Mouse (Mus musculus) MEL (cell line): ENCODE measurements around the gene Tyw1. TPM values are rescaled to one million over a fixed set of nuclear protein-coding genes. Genes with fewer than 3 reads are reported as not detected.

Experiments used
- DNase-seq: peaks from one replicate; pipeline ENCODE4 v3.0.0; 2011; ENCODE audit warnings: low read depth, low spot score
- H3K27ac ChIP-seq: 2 replicates; pipeline ENCODE4 v1.5.1; 2012; ENCODE audit warnings: low read depth, mild to moderate bottlenecking, control low read depth, low read length, moderate library complexity; ENCODE audit not compliant: control insufficient read depth
- H3K27me3 ChIP-seq, 2 experiments: fragments of 150-350 bp in 1 of 2; sonication (generic) in 1 of 2; 2 replicates each; pipeline ENCODE4 v1.6.1; 2012; ENCODE audit warnings: low read length in 2 of 2, mild to moderate bottlenecking in 2 of 2, improper control_type of control experiment in 1 of 2, moderate library complexity in 1 of 2; ENCODE audit not compliant: insufficient read depth in 2 of 2, control insufficient read depth in 1 of 2
- H3K36me3 ChIP-seq, 2 experiments: 2 replicates each; pipeline ENCODE4 v1.6.1; 2012 to 2014; ENCODE audit warnings: low read length in 2 of 2, improper control_type of control experiment in 1 of 2, inconsistent platforms in 1 of 2, mild to moderate bottlenecking in 1 of 2; ENCODE audit not compliant: insufficient read depth in 2 of 2, control insufficient read depth in 1 of 2
- H3K4me1 ChIP-seq, 2 experiments: fragments of 150-350 bp in 1 of 2; sonication (generic) in 1 of 2; 2 replicates each; pipeline ENCODE4 v1.6.1; 2012; ENCODE audit warnings: low read length in 2 of 2, improper control_type of control experiment in 1 of 2, mild to moderate bottlenecking in 1 of 2; ENCODE audit not compliant: insufficient read depth in 2 of 2, control insufficient read depth in 1 of 2
- H3K4me3 ChIP-seq, 2 experiments: fragments of 150-350 bp in 1 of 2; sonication (generic) in 1 of 2; 2 replicates each; pipeline ENCODE4 v1.5.1; 2012; ENCODE audit warnings: low read depth in 2 of 2, low read length in 2 of 2, mild to moderate bottlenecking in 2 of 2, moderate library complexity in 2 of 2, control low read depth in 1 of 2, improper control_type of control experiment in 1 of 2; ENCODE audit not compliant: control insufficient read depth in 1 of 2, insufficient read depth in 1 of 2
- H3K79me2 ChIP-seq: 2 replicates; pipeline ENCODE4 v1.6.1; 2012; ENCODE audit warnings: mild to moderate bottlenecking, low read length, moderate library complexity; ENCODE audit not compliant: control insufficient read depth, poor library complexity, insufficient read depth
- H3K9ac ChIP-seq: 2 replicates; pipeline ENCODE4 v1.6.1; 2012; ENCODE audit warnings: low read depth, mild to moderate bottlenecking, control low read depth, low read length, moderate library complexity; ENCODE audit not compliant: control insufficient read depth, poor library complexity, severe bottlenecking
- H3K9me3 ChIP-seq: fragments of 150-350 bp; sonication (generic); replicated peaks from 2 replicates; pipeline ENCODE4 v1.6.1; 2012; ENCODE audit warnings: mild to moderate bottlenecking, low read length, improper control_type of control experiment, moderate library complexity; ENCODE audit not compliant: insufficient read depth
- CHD1 ChIP-seq: IDR thresholded peaks from 2 replicates; pipeline ENCODE4 v1.6.1; 2012; ENCODE audit warnings: low read depth, mild to moderate bottlenecking, inconsistent platforms, low read length, improper control_type of control experiment
- CTCF ChIP-seq, 3 experiments: IDR thresholded peaks in 2 of 3; conservative IDR thresholded peaks in 1 of 3; 2 replicates each; pipeline ENCODE4 v1.5.1; 2011 to 2012; ENCODE audit warnings: low read length in 3 of 3, low read depth in 2 of 3, mild to moderate bottlenecking in 2 of 3, improper control_type of control experiment in 1 of 3, inconsistent platforms in 1 of 3, mixed read lengths in 1 of 3, moderate library complexity in 1 of 3; ENCODE audit not compliant: control insufficient read depth in 1 of 3, insufficient read depth in 1 of 3, poor library complexity in 1 of 3, severe bottlenecking in 1 of 3
- E2F4 ChIP-seq: IDR thresholded peaks from 2 replicates; pipeline ENCODE4 v1.6.1; 2011; ENCODE audit warnings: low read depth, low read length, improper control_type of control experiment, borderline replicate concordance
- ELF1 ChIP-seq: IDR thresholded peaks from 2 replicates; pipeline ENCODE4 v1.6.1; 2014; ENCODE audit warnings: low read depth, mild to moderate bottlenecking, inconsistent platforms, low read length, improper control_type of control experiment, moderate library complexity
- EP300 ChIP-seq, 2 experiments: IDR thresholded peaks; 2 replicates each; pipeline ENCODE4 v1.6.1; 2011; ENCODE audit warnings: improper control_type of control experiment in 2 of 2, low read length in 2 of 2, low read depth in 1 of 2, mild to moderate bottlenecking in 1 of 2
- GATA1 ChIP-seq: IDR thresholded peaks from 2 replicates; pipeline ENCODE4 v1.6.1; 2011; ENCODE audit warnings: low read depth, low read length, improper control_type of control experiment
- MAZ ChIP-seq: IDR thresholded peaks from 2 replicates; pipeline ENCODE4 v1.6.1; 2012; ENCODE audit warnings: low read depth, mild to moderate bottlenecking, inconsistent platforms, low read length, improper control_type of control experiment
- MEF2A ChIP-seq: IDR thresholded peaks from 2 replicates; pipeline ENCODE4 v1.6.1; 2014; ENCODE audit warnings: low read depth, mild to moderate bottlenecking, inconsistent platforms, low read length, improper control_type of control experiment; ENCODE audit not compliant: poor library complexity, insufficient replicate concordance, severe bottlenecking; ENCODE audit errors: extremely low read depth
- POLR2AphosphoS2 ChIP-seq: IDR thresholded peaks from 2 replicates; pipeline ENCODE4 v1.6.1; 2011; ENCODE audit warnings: low read length, improper control_type of control experiment
- POLR2AphosphoS5 ChIP-seq: IDR thresholded peaks from 2 replicates; pipeline ENCODE4 v1.6.1; 2012; ENCODE audit warnings: low read depth, borderline replicate concordance, mild to moderate bottlenecking, inconsistent platforms, low read length, moderate library complexity, mixed read lengths
- RAD21 ChIP-seq: IDR thresholded peaks from 2 replicates; pipeline ENCODE4 v1.6.1; 2011; ENCODE audit warnings: mild to moderate bottlenecking, low read depth, low read length, improper control_type of control experiment
- SIN3A ChIP-seq: IDR thresholded peaks from 2 replicates; pipeline ENCODE4 v1.6.1; 2012; ENCODE audit warnings: low read length, improper control_type of control experiment, inconsistent platforms
- SMC3 ChIP-seq: IDR thresholded peaks from 2 replicates; pipeline ENCODE4 v1.6.1; 2011; ENCODE audit warnings: low read depth, low read length, improper control_type of control experiment
- TAL1 ChIP-seq: IDR thresholded peaks from 2 replicates; pipeline ENCODE4 v1.6.1; 2012; ENCODE audit warnings: mild to moderate bottlenecking, inconsistent platforms, low read length, moderate library complexity, mixed read lengths
- TBP ChIP-seq: IDR thresholded peaks from 2 replicates; pipeline ENCODE4 v1.8.0; 2011; ENCODE audit warnings: low read depth, low read length, improper control_type of control experiment
- UBTF ChIP-seq: IDR thresholded peaks from 2 replicates; pipeline ENCODE4 v1.6.1; 2012; ENCODE audit warnings: low read depth, mild to moderate bottlenecking, inconsistent platforms, low read length, improper control_type of control experiment, moderate library complexity, borderline replicate concordance; ENCODE audit not compliant: insufficient read depth
- ZC3H11A ChIP-seq: IDR thresholded peaks from 2 replicates; pipeline ENCODE4 v1.6.1; 2012; ENCODE audit warnings: low read depth, mild to moderate bottlenecking, inconsistent platforms, low read length, improper control_type of control experiment
- ZMIZ1 ChIP-seq: IDR thresholded peaks from 2 replicates; pipeline ENCODE4 v1.6.1; 2012; ENCODE audit warnings: low read depth, mild to moderate bottlenecking, inconsistent platforms, low read length, improper control_type of control experiment, moderate library complexity
- ZNF384 ChIP-seq: IDR thresholded peaks from 2 replicates; pipeline ENCODE4 v1.6.1; 2012; ENCODE audit warnings: low read depth, mild to moderate bottlenecking, inconsistent platforms, low read length, improper control_type of control experiment
- polyA plus RNA-seq, 2 experiments: library from polyadenylated mRNA; stranded (reverse) in 1 of 2; unstranded in 1 of 2; fragments of >175 nt in 1 of 2; fragments of >200 nt in 1 of 2; gene quantifications; 2 replicates each; pipeline versions ENCODE4 v1.2.1 to v1.2.4; 2012; ENCODE audit warnings: low replicate concordance in 2 of 2, low read depth in 1 of 2; ENCODE audit not compliant: insufficient read length in 2 of 2, insufficient read depth in 1 of 2, missing spikeins in 1 of 2
- total RNA-seq: library from RNA; depleted of rRNA; stranded (reverse); fragments of 300-350 nt; gene quantifications from 2 replicates; pipeline ENCODE4 v1.2.3, GENCODE M21; 2012

The Tyw1 gene
- total and polyA plus RNA-seq, 3 experiments = 33.3 to 133 (median 38.8) TPM

GRCm38 (mm10) chr5:130296071-130296470 lies 40.7 kb downstream of the Tyw1 start:
- TF ChIP-seq CTCF (IDR thresholded peaks at IDR 0.05 in 2 of 3, conservative IDR thresholded peaks at IDR 0.05 in 1 of 3; ENCODE audit: control insufficient read depth in 1 of 3, insufficient read depth in 1 of 3, low read depth in 2 of 3, low read length in 3 of 3, poor library complexity in 1 of 3, severe bottlenecking in 1 of 3) = peak; percentile 40 to 53 (median 51); a peak in 5 of 6 replicates
- peak; percentile 51 for TF ChIP-seq SMC3
- peak; percentile 29 for TF ChIP-seq RAD21
- TF ChIP-seq ZNF384 = no peak
- no peak for TF ChIP-seq E2F4
- TF ChIP-seq CHD1 = no peak
- TF ChIP-seq ZC3H11A = no peak
- Histone ChIP-seq H3K36me3 (peaks cover 0 to 2% of the 10 kb centered on the region in 2 experiments; a peak in 2 of 4 replicates), H3K27me3 (no peaks in the 10 kb centered on the region), H3K79me2 (no peaks in the 10 kb centered on the region), H3K4me1 (no peaks in the 10 kb centered on the region), H3K27ac (no peak overlapping the region), H3K9me3 (no peaks in the 10 kb centered on the region), H3K9ac (no peak overlapping the region), H3K4me3 (no peak overlapping the region)
- DNase-seq = peak; percentile 48

- H3K9me3 ChIP-seq = no peaks in the 10 kb centered on the region
- no peaks in the 10 kb centered on the region for H3K4me1 ChIP-seq
- H3K27ac ChIP-seq = no peak overlapping the region
- no peak overlapping the region for H3K4me3 ChIP-seq
- peaks cover 0 to 6% of the 10 kb centered on the region in 2 experiments; a peak in 2 of 4 replicates for H3K36me3 ChIP-seq
- no peak overlapping the region for H3K9ac ChIP-seq
- no peak for DNase-seq
- TF ChIP-seq EP300 (IDR thresholded peaks at IDR 0.05; ENCODE audit: low read depth in 1 of 2, low read length in 2 of 2) (no peak), ZNF384 (no peak), UBTF (no peak), TAL1 (no peak), TBP (no peak), MAZ (no peak), GATA1 (no peak), POLR2AphosphoS5 (no peak), ZMIZ1 (no peak)
- TF ChIP-seq, all 39 proteins: peak for 0
- no peaks in the 10 kb centered on the region for H3K27me3 ChIP-seq
- no peaks in the 10 kb centered on the region for H3K79me2 ChIP-seq
These were observed 43.5 kb downstream of the Tyw1 start for GRCm38 (mm10) chr5:130298831-130299460.

- peaks cover 0 to 6% of the 10 kb centered on the region in 2 experiments; a peak in 2 of 4 replicates for H3K36me3 ChIP-seq
- H3K27me3 ChIP-seq = no peaks in the 10 kb centered on the region
- no peak overlapping the region for H3K27ac ChIP-seq
- H3K9me3 ChIP-seq = no peaks in the 10 kb centered on the region
- DNase-seq = no peak
- no peaks in the 10 kb centered on the region for H3K4me1 ChIP-seq
- H3K79me2 ChIP-seq = no peaks in the 10 kb centered on the region
- H3K9ac ChIP-seq = no peak overlapping the region
- no peak overlapping the region for H3K4me3 ChIP-seq
- no peak for TF ChIP-seq ELF1
- no peak for TF ChIP-seq TAL1
- no peak for TF ChIP-seq MEF2A
- no peak for TF ChIP-seq E2F4
- no peak for TF ChIP-seq MAZ
- TF ChIP-seq SIN3A = no peak
- TF ChIP-seq POLR2AphosphoS2 = no peak
- TF ChIP-seq, all 39 proteins: peak for 0
These were observed 44.1 kb downstream of the Tyw1 start for GRCm38 (mm10) chr5:130299526-130299925.
